Mouse (Mus musculus): Measurements from ENCODE around the gene Stard5. TPM values are rescaled to one million over a fixed set of nuclear protein-coding genes. Genes with fewer than 3 reads are reported as not detected.

Gene Stard5
- total RNA-seq, 2 experiments from 2014 or later = 13.4 to 16.4 TPM

GRCm38 (mm10) chr7:83662711-83663375, 31.1 kb downstream of the Stard5 start:
- peak; percentile 41 to 51 for DNase-seq (ENCODE audit: low spot score in 2 of 2)

- DNase-seq (ENCODE audit: low spot score in 2 of 2) = no peak
Measured at GRCm38 (mm10) chr7:83666087-83666595, 34.4 kb downstream of the Stard5 start.

GRCm38 (mm10) chr7:83667936-83668645, 36.3 kb downstream of the Stard5 start:
- no peak for DNase-seq (ENCODE audit: low spot score in 2 of 2)

- DNase-seq (ENCODE audit: low spot score in 2 of 2) = peak; percentile 72 to 79
Measured at GRCm38 (mm10) chr7:83668724-83669123, 37.0 kb downstream of the Stard5 start.

GRCm38 (mm10) chr7:83671573-83671972, 39.8 kb downstream of the Stard5 start:
- peak in 1 of 2 experiments; percentile 4 for DNase-seq (ENCODE audit: low spot score in 2 of 2)

- DNase-seq (ENCODE audit: low spot score in 2 of 2) = peak in 1 of 2 experiments; percentile 25
Measured at GRCm38 (mm10) chr7:83675545-83676254, 43.9 kb downstream of the Stard5 start.

DNA sequence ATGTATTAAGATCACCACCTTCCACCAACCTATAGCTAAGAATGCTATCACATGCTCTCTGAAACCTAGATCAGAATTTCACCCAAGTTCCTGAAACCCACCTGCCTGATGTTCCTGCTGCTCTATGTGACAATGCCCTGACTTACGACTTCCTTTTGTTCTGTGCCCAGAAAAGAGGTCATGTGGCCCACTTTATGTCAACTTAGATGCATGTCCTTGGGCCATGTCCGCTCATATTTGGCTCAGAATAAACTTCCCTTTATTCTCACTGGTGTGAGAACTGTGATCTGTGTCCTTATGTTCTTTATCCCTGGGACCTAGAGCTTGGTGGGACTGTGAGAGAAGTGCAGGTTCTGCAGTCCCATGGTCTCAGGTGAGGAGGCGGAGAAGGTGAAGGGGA, 45.5 kb downstream of the Stard5 start:
- peak in 1 of 2 experiments; percentile 3 for DNase-seq (ENCODE audit: low spot score in 2 of 2)

GRCm38 (mm10) chr7:83678506-83678905, 46.7 kb downstream of the Stard5 start:
- peak in 1 of 2 experiments; percentile 2 for DNase-seq (ENCODE audit: low spot score in 2 of 2)

- peak in 1 of 2 experiments; percentile 17 for DNase-seq (ENCODE audit: low spot score in 2 of 2)
Measured at GRCm38 (mm10) chr7:83682640-83683274, 51.0 kb downstream of the Stard5 start.

DNA sequence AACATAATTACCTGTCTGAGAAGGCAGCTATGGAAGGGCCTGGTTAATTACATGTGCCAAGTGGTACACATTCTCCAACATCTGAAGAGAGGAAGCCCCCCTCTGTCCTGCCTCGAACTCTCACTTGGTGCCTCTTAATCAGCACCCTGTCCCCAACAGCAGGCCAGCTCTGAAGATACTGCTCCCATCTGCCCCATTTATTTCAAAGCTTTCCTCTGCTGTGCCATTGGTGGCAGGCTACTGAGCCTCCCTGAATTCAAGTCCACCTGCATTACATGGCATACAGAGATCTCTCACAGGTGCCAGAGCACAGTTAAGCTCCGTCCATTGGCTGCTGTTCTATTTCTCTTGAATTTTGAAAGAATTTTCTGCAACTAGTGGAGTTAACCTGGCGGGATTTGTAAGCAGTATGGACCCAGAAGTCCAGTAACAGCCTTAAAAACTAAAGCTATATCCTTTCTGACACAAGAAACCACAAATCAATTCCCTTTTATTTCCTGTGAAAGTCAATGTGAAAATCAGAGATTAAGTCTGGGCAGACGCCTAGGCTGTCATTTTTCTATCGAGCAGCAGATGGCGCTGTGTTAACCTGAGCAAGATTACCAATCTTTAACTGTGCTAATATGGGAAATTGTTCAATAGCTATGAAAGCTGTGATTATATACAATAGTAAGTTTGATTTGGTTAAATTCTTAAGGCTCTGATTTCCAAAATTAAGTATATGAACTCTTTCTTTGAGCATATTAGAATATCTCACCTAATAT, 63.9 kb downstream of the Stard5 start:
- peak; percentile 38 to 55 for DNase-seq (ENCODE audit: low spot score in 2 of 2)

GRCm38 (mm10) chr7:83699066-83699745, 67.4 kb downstream of the Stard5 start:
- no peak for DNase-seq (ENCODE audit: low spot score in 2 of 2)

Other genes starting within 250 kb of the Stard5 start
- gene Tmc3, start 47.0 kb upstream of the Stard5 start, total RNA-seq (2021) = under 1 TPM; 0.18 to 0.55 TPM
- 10 to 100 TPM; 34.9 to 37.4 TPM for gene Il16, start 113.8 kb downstream of the Stard5 start, total RNA-seq (2021)
- 1 to 10 TPM; 1.0 to 1.8 TPM for gene Cfap161, start 162.9 kb downstream of the Stard5 start, total RNA-seq (2021)

All from layer of hippocampus, postnatal 10 days (tissue).